Mouse (Mus musculus) urinary bladder, adult 18-20 months (tissue): ENCODE results near the gene Hps4.

Source experiments
- DNase-seq, 2 experiments: peaks; one replicate each; pipeline ENCODE4 v3.0.0; 2022; ENCODE audit warnings: low spot score in 2 of 2, mixed read lengths in 2 of 2

The Hps4 gene

GRCm38 (mm10) chr5:112323246-112323645 lies 19.6 kb upstream of the Hps4 start:
- DNase-seq: no peak

GRCm38 (mm10) chr5:112324637-112325545 lies 18.0 kb upstream of the Hps4 start:
- DNase-seq: peak; percentile 25 to 31

GRCm38 (mm10) chr5:112325546-112326445 lies 17.1 kb upstream of the Hps4 start, which contains the start of gene Tfip11:
TSS of gene Tfip11 (plus strand) at chr5:112326358.
- DNase-seq: peak; percentile 92 to 95

- no peak for DNase-seq
Measured at GRCm38 (mm10) chr5:112326446-112327009, 16.4 kb upstream of the Hps4 start.

GRCm38 (mm10) chr5:112327854-112328253 lies 15.0 kb upstream of the Hps4 start:
- DNase-seq: no peak

- DNase-seq: no peak
Measured at GRCm38 (mm10) chr5:112329805-112330564, 12.9 kb upstream of the Hps4 start.

- peak; percentile 23 to 27 for DNase-seq
Measured at GRCm38 (mm10) chr5:112335473-112335872, 7.4 kb upstream of the Hps4 start.

- DNase-seq: no peak
Measured at GRCm38 (mm10) chr5:112337004-112337403, 5.9 kb upstream of the Hps4 start.

- DNase-seq: no peak
Measured at GRCm38 (mm10) chr5:112339215-112339614, 3.7 kb upstream of the Hps4 start.

GRCm38 (mm10) chr5:112343205-112343595 lies 317 bp downstream of the Hps4 start:
- no peak for DNase-seq

- no peak for DNase-seq
Measured at GRCm38 (mm10) chr5:112344092-112344960, 1.4 kb downstream of the Hps4 start.

GRCm38 (mm10) chr5:112346211-112346965 lies 3.5 kb downstream of the Hps4 start:
- DNase-seq: no peak

- DNase-seq: no peak
Measured at GRCm38 (mm10) chr5:112349169-112349568, 6.3 kb downstream of the Hps4 start.

- no peak for DNase-seq
Measured at GRCm38 (mm10) chr5:112355493-112355892, 12.6 kb downstream of the Hps4 start.

GRCm38 (mm10) chr5:112355910-112356309 lies 13.0 kb downstream of the Hps4 start, which contains the start of gene Gm6583:
TSS of gene Gm6583 (minus strand) at chr5:112356033.
- no peak for DNase-seq

- no peak for DNase-seq
Measured at GRCm38 (mm10) chr5:112356322-112356721, 13.4 kb downstream of the Hps4 start.

GRCm38 (mm10) chr5:112359520-112359919 lies 16.6 kb downstream of the Hps4 start:
- DNase-seq: no peak

GRCm38 (mm10) chr5:112360077-112360476 lies 17.2 kb downstream of the Hps4 start:
- DNase-seq: no peak

- no peak for DNase-seq
Measured at GRCm38 (mm10) chr5:112364184-112364797, 21.4 kb downstream of the Hps4 start.
